Mouse (Mus musculus) forebrain, embryonic 14.5 days (tissue): ENCODE results near the gene Prkaa2. TPM values are rescaled to one million over a fixed set of nuclear protein-coding genes. Genes with fewer than 3 reads are reported as not detected.
A peak's percentile ranks its signal among the peaks of the same experiment; 100 is the strongest.

Experiments used
- ATAC-seq: fragments of 200-750 bp; cut with Nextera tagmentation; 2 replicates; pipeline ENCODE4 v1.8.0; 2017; ENCODE audit warnings: mild to moderate bottlenecking, moderate library complexity
- DNase-seq: peaks from one replicate; pipeline ENCODE4 v3.0.0-alpha.2; 2015; ENCODE audit warnings: low spot score
- H3K27ac ChIP-seq: fragments of 300-500 bp; sonication (generic); 2 replicates; pipeline ENCODE4 v1.5.1; 2014; ENCODE audit warnings: low read depth, mild to moderate bottlenecking, control low read depth, low read length, moderate library complexity
- H3K27me3 ChIP-seq: fragments of 300-500 bp; sonication (generic); replicated peaks from 2 replicates; pipeline ENCODE4 v1.6.1; 2014; ENCODE audit warnings: low read length, control low read depth, mixed read lengths; ENCODE audit not compliant: control insufficient read depth, insufficient read depth
- H3K36me3 ChIP-seq: fragments of 300-500 bp; sonication (generic); 2 replicates; pipeline ENCODE4 v1.6.1; 2014; ENCODE audit warnings: low read length, control low read depth; ENCODE audit not compliant: control insufficient read depth, insufficient read depth
- H3K4me1 ChIP-seq: fragments of 300-500 bp; sonication (generic); 2 replicates; pipeline ENCODE4 v1.6.1; 2014; ENCODE audit warnings: antibody characterized with exemption, low read length, control low read depth; ENCODE audit not compliant: control insufficient read depth, insufficient read depth
- H3K4me2 ChIP-seq: fragments of 300-500 bp; sonication (generic); 2 replicates; pipeline ENCODE4 v1.6.1; 2014; ENCODE audit warnings: mild to moderate bottlenecking, control low read depth, low read length
- H3K4me3 ChIP-seq: fragments of 300-500 bp; sonication (generic); 2 replicates; pipeline ENCODE4 v1.5.1; 2014; ENCODE audit warnings: low read depth, low read length, control low read depth
- H3K9ac ChIP-seq: fragments of 300-500 bp; sonication (generic); 2 replicates; pipeline ENCODE4 v1.6.1; 2014; ENCODE audit warnings: mild to moderate bottlenecking, low read length, control low read depth, moderate library complexity
- H3K9me3 ChIP-seq: fragments of 300-500 bp; sonication (generic); replicated peaks from 2 replicates; pipeline ENCODE4 v1.6.1; 2016; ENCODE audit warnings: low read length, control low read depth, mixed read lengths; ENCODE audit not compliant: control insufficient read depth
- WGBS: fragments of 180-500 bp; shearing (Covaris S2); extraction: QIAGEN DNeasy Blood & Tissue Kit; methylation state at CpG from one replicate; pipeline ENCODE4 v1.1.7; 2014; 5-methylcytosine and 5-hydroxymethylcytosine counted together
- polyA plus RNA-seq: library from polyadenylated mRNA; unstranded; fragments of >200 nt; fragmentation: Nextera tagmentation; extraction: Ambion mirVana; gene quantifications from 2 replicates; pipeline ENCODE4 v1.2.1, GENCODE M21; 2014

Prkaa2 gene
- polyA plus RNA-seq, 1 experiment from 2014 or later, result 9.8 TPM

GRCm38 (mm10) chr4:104990016-104990415, 119.7 kb downstream of the Prkaa2 start:
- Histone ChIP-seq H3K4me1 (no peaks in the 10 kb centered on the region), H3K4me3 (no peak overlapping the region), H3K27me3 (no peaks in the 10 kb centered on the region), H3K9ac (no peak overlapping the region), H3K36me3 (no peaks in the 10 kb centered on the region), H3K27ac (no peak overlapping the region), H3K9me3 (no peaks in the 10 kb centered on the region), H3K4me2 (no peak overlapping the region)
- peak; percentile 37 for DNase-seq
- no peak for ATAC-seq
- WGBS, result 74% methylated on average over 6 of the region's 6 CpGs

GRCm38 (mm10) chr4:104988709-104989108, 121.0 kb downstream of the Prkaa2 start:
- no peak overlapping the region for H3K4me2 ChIP-seq
- no peaks in the 10 kb centered on the region for H3K9me3 ChIP-seq
- H3K27ac ChIP-seq, result no peak overlapping the region
- ATAC-seq (no peak), DNase-seq (no peak)
- no peaks in the 10 kb centered on the region for H3K4me1 ChIP-seq
- H3K9ac ChIP-seq, result no peak overlapping the region
- no peak overlapping the region for H3K4me3 ChIP-seq
- WGBS, result 92% methylated on average over 7 of the region's 7 CpGs
- no peaks in the 10 kb centered on the region for H3K36me3 ChIP-seq
- no peaks in the 10 kb centered on the region for H3K27me3 ChIP-seq

- WGBS, result 88% methylated on average over 5 of the region's 5 CpGs
- Histone ChIP-seq H3K27me3 (no peaks in the 10 kb centered on the region), H3K4me3 (no peak overlapping the region), H3K4me2 (no peak overlapping the region), H3K36me3 (no peaks in the 10 kb centered on the region), H3K4me1 (no peaks in the 10 kb centered on the region), H3K9me3 (no peaks in the 10 kb centered on the region), H3K9ac (no peak overlapping the region), H3K27ac (no peak overlapping the region)
- ATAC-seq (no peak), DNase-seq (no peak)
These were observed 121.6 kb downstream of the Prkaa2 start for GRCm38 (mm10) chr4:104988102-104988501.

GRCm38 (mm10) chr4:104987631-104988030, 122.1 kb downstream of the Prkaa2 start:
- H3K27ac ChIP-seq, result no peak overlapping the region
- H3K4me1 ChIP-seq, result no peaks in the 10 kb centered on the region
- 62% methylated on average over 7 of the region's 7 CpGs for WGBS
- H3K4me2 ChIP-seq, result no peak overlapping the region
- no peak overlapping the region for H3K9ac ChIP-seq
- H3K27me3 ChIP-seq, result no peaks in the 10 kb centered on the region
- no peak overlapping the region for H3K4me3 ChIP-seq
- H3K36me3 ChIP-seq, result no peaks in the 10 kb centered on the region
- DNase-seq, result no peak
- H3K9me3 ChIP-seq, result no peaks in the 10 kb centered on the region
- ATAC-seq, result no peak

GRCm38 (mm10) chr4:104985960-104986632, 123.6 kb downstream of the Prkaa2 start:
- no peaks in the 10 kb centered on the region for H3K9me3 ChIP-seq
- WGBS, result 88% methylated on average over 5 of the region's 5 CpGs
- no peak overlapping the region for H3K4me2 ChIP-seq
- ATAC-seq (no peak), DNase-seq (no peak)
- no peak overlapping the region for H3K27ac ChIP-seq
- H3K4me3 ChIP-seq, result no peak overlapping the region
- H3K9ac ChIP-seq, result no peak overlapping the region
- H3K27me3 ChIP-seq, result no peaks in the 10 kb centered on the region
- H3K4me1 ChIP-seq, result no peaks in the 10 kb centered on the region
- no peaks in the 10 kb centered on the region for H3K36me3 ChIP-seq

Other genes with a start within 250 kb of the Prkaa2 start
- not detected in 2 replicates for gene C8a, start 233.5 kb downstream of the Prkaa2 start, polyA plus RNA-seq
- gene Fyb2, start 196.4 kb downstream of the Prkaa2 start, polyA plus RNA-seq, result 0.28 TPM in 1 of 2 replicates, not detected in the other
- gene Plpp3, start 47.5 kb upstream of the Prkaa2 start, polyA plus RNA-seq, result 48.6 and 50.8 TPM in 2 replicates